Comparison of ENCODE assay signal across 17 mouse cellular contexts in the genomic region with DNA sequence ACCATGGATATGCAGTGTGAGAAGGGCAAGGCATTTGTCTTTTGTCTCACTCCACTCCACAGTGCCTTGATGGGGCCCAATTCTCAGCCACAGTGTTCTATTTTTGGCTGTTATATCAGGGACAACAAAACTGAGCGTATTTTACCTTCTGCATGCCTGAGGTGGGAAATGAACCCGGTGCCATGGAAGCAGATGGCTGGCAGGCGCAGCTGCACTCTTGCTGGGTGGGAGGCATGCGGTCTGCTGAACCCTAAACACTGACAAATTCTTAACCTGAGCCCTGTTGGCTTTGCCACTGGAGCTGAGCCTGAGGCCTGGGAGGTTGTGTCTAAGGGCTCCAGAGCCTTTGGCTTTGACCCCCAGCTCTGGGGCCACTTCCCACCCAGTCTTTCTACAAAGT. TPM values are rescaled to one million over a fixed set of nuclear protein-coding genes. Genes with fewer than 3 reads are reported as not detected.
DNase-seq lines count a peak whose midpoint lies in the region; ATAC-seq and TF ChIP-seq lines count a peak whose summit lies in the region.
"Had no signal": no experiment of that assay in that cellular context is flagged by ENCODE, and none has a peak within 500 bp of the region (broad histone marks: within the 10 kb centered on the region; RNA-seq: fewer than 3 reads in every experiment).

No protein-coding gene starts in this region.

- no peaks in the 10 kb centered on the region for H3K9me3 ChIP-seq in heart, embryonic 10.5 days
- H3K9me3 ChIP-seq in midbrain, embryonic 15.5 days: no peaks in the 10 kb centered on the region
- H3K9me3 ChIP-seq: G1E; kidney, embryonic 15.5 days; limb, embryonic 12.5 days; liver, embryonic 15.5 days had no signal

- TF ChIP-seq CTCF in heart, adult 2 months (IDR thresholded peaks at IDR 0.05): no peak

- DNase-seq in heart, embryonic 10.5 days (ENCODE audit: low spot score): no peak
- no peak for DNase-seq in heart, adult 2 months
- peak; percentile 23 for DNase-seq in layer of hippocampus, adult 9-11 months
- DNase-seq in layer of hippocampus, postnatal 25 days (ENCODE audit: extremely low spot score in 1 of 2, low spot score in 1 of 2): no peak
- peak; percentile 45 for DNase-seq in cerebellum, adult 9-11 months
- no peak for DNase-seq in ovary, postnatal 36 days (ENCODE audit: low spot score)
- DNase-seq: adrenal gland, postnatal 10 days; gastrocnemius, adult 2 months; right cerebral cortex, postnatal 14 days had no signal

- no peak for TF ChIP-seq POLR2A in heart, adult 2 months (IDR thresholded peaks at IDR 0.05; ENCODE audit: insufficient read depth, low read depth, low read length)

- 69% methylated on average over 4 of the region's 4 CpGs for WGBS in heart, embryonic 10.5 days
- WGBS in heart, adult 2 months: 85% methylated on average over 4 of the region's 4 CpGs
- 86% methylated on average over 4 of the region's 4 CpGs for WGBS in midbrain, embryonic 15.5 days

- H3K4me3 ChIP-seq in heart, embryonic 10.5 days: no peak overlapping the region
- H3K4me3 ChIP-seq in heart, adult 2 months: no peak overlapping the region
- no peak overlapping the region for H3K4me3 ChIP-seq in midbrain, embryonic 15.5 days
- H3K4me3 ChIP-seq: erythroblast, embryonic 14.5 days; gastrocnemius, adult 2 months; kidney, embryonic 15.5 days; limb, embryonic 12.5 days; liver, embryonic 15.5 days had no signal

- intact Hi-C loops in heart, adult 2 months (cut with DNase I): loop anchor here (10.0 kb wide), 1 partner anchor 381 kb away; no protein-coding TSS in a partner anchor

- no peak for TF ChIP-seq EP300 in heart, adult 2 months (IDR thresholded peaks at IDR 0.05; ENCODE audit: insufficient read depth, low read depth, low read length)

- no peaks in the 10 kb centered on the region for H3K79me2 ChIP-seq in heart, adult 2 months (replicated peaks; ENCODE audit: control insufficient read depth, insufficient read depth, low read length)

- peaks cover 27% of the 10 kb centered on the region; the same call in 1 of the 2 replicates for H3K36me3 ChIP-seq in heart, embryonic 10.5 days
- no peaks in the 10 kb centered on the region; the same call in 1 of the 2 replicates for H3K36me3 ChIP-seq in heart, adult 2 months (ENCODE audit: control insufficient read depth, insufficient read depth, low read length)
- H3K36me3 ChIP-seq in midbrain, embryonic 15.5 days (replicated peaks): no peaks in the 10 kb centered on the region

- H3K4me1 ChIP-seq in heart, embryonic 10.5 days: peaks cover 41% of the 10 kb centered on the region
- no peaks in the 10 kb centered on the region; the same call in 1 of the 2 replicates for H3K4me1 ChIP-seq in heart, adult 2 months (ENCODE audit: control insufficient read depth, insufficient read depth, low read length)
- peaks cover 53% of the 10 kb centered on the region for H3K4me1 ChIP-seq in midbrain, embryonic 15.5 days
- H3K4me1 ChIP-seq: limb, embryonic 12.5 days had no signal

- H3K27ac ChIP-seq in heart, embryonic 10.5 days: peak overlapping the region; percentile 74; the same call in 1 of the 2 replicates
- H3K27ac ChIP-seq in heart, adult 2 months: no peak overlapping the region
- H3K27ac ChIP-seq in midbrain, embryonic 15.5 days: peak overlapping the region; percentile 22
- H3K27ac ChIP-seq: gastrocnemius, adult 2 months; kidney, embryonic 15.5 days; limb, embryonic 12.5 days; liver, embryonic 15.5 days; macrophage had no signal

- H3K4me2 ChIP-seq in midbrain, embryonic 15.5 days: no peak overlapping the region
- H3K4me2 ChIP-seq: kidney, embryonic 15.5 days; limb, embryonic 12.5 days; liver, embryonic 15.5 days had no signal

- no peak for ATAC-seq in midbrain, embryonic 15.5 days (replicated peaks)
- ATAC-seq: inflammation-experienced regulatory T-cells, adult 6 months had no signal

- no peak overlapping the region for H3K9ac ChIP-seq in heart, adult 2 months (ENCODE audit: low read depth, low read length)
- no peak overlapping the region for H3K9ac ChIP-seq in midbrain, embryonic 15.5 days
- H3K9ac ChIP-seq: kidney, embryonic 15.5 days; limb, embryonic 12.5 days; liver, embryonic 15.5 days had no signal

- no peaks in the 10 kb centered on the region for H3K27me3 ChIP-seq in heart, embryonic 10.5 days (ENCODE audit: insufficient read depth, poor library complexity, severe bottlenecking)
- no peaks in the 10 kb centered on the region for H3K27me3 ChIP-seq in heart, adult 2 months (ENCODE audit: control insufficient read depth, insufficient read depth, low read length)
- no peaks in the 10 kb centered on the region for H3K27me3 ChIP-seq in midbrain, embryonic 15.5 days (replicated peaks)
- H3K27me3 ChIP-seq: kidney, embryonic 15.5 days; limb, embryonic 12.5 days; liver, embryonic 15.5 days had no signal

RNA-seq across cellular contexts. Expression of gene Tti1, which starts 42.6 kb away (rescaled TPM):
- 30.5 and 35.1 TPM in 2 replicates for polyA plus RNA-seq in heart, embryonic 10.5 days (2016; fragmentation: Nextera tagmentation; extraction: Ambion mirVana)
- 10 to 100 TPM; 24.3 to 25.3 TPM for total RNA-seq in heart, adult 2 months (2021)
- polyA plus RNA-seq in heart, adult 2 months (2012; rRNA removed): 17.3 and 25.9 TPM in 2 replicates
- 10 to 100 TPM; 19.3 to 20.0 TPM for total RNA-seq in layer of hippocampus, postnatal 25 days (2021)
- polyA plus RNA-seq in midbrain, embryonic 15.5 days (2015; fragmentation: Nextera tagmentation; extraction: Ambion mirVana): 17.4 and 19.5 TPM in 2 replicates

RNA-seq across cellular contexts. Expression of gene Rprd1b, which starts 42.7 kb away (rescaled TPM):
- 36.9 and 42.1 TPM in 2 replicates for polyA plus RNA-seq in heart, embryonic 10.5 days (2016; fragmentation: Nextera tagmentation; extraction: Ambion mirVana)
- 10 to 100 TPM; 32.9 to 33.5 TPM for total RNA-seq in heart, adult 2 months (2021)
- 15.9 and 20.8 TPM in 2 replicates for polyA plus RNA-seq in heart, adult 2 months (2012; rRNA removed)
- total RNA-seq in layer of hippocampus, postnatal 25 days (2021): 10 to 100 TPM; 40.6 to 45.5 TPM
- polyA plus RNA-seq in midbrain, embryonic 15.5 days (2015; fragmentation: Nextera tagmentation; extraction: Ambion mirVana): 34.7 and 36.6 TPM in 2 replicates

Comparison
In these comparisons a context has a peak if more than half of its experiments do, and no peak if none do; other contexts are left out.
1. DNase-seq: peak in layer of hippocampus, adult 9-11 months (single experiment) and cerebellum, adult 9-11 months (single experiment); none in heart, embryonic 10.5 days (single experiment), heart, adult 2 months (0 of 2), layer of hippocampus, postnatal 25 days (0 of 2) and ovary, postnatal 36 days (single experiment).